Mouse (Mus musculus): ENCODE results near the gene 2510009E07Rik.

GRCm38 (mm10) chr16:21687406-21687805, 7.1 kb downstream of the 2510009E07Rik start:
- no peak for TF ChIP-seq EP300 (IDR thresholded peaks at IDR 0.05; ENCODE audit: low read depth)
- no peak for TF ChIP-seq CTCF (IDR thresholded peaks at IDR 0.05; ENCODE audit: low read depth)

Measured in liver, embryonic 14.5 days (tissue).